Mouse (Mus musculus): ENCODE data around the gene Gm37240. TPM values are rescaled to one million over a fixed set of nuclear protein-coding genes. Genes with fewer than 3 reads are reported as not detected.

Gm37240 gene
- total RNA-seq, 4 experiments from 2014 or later: 1.8 to 2.0 TPM; not detected in 2

DNA sequence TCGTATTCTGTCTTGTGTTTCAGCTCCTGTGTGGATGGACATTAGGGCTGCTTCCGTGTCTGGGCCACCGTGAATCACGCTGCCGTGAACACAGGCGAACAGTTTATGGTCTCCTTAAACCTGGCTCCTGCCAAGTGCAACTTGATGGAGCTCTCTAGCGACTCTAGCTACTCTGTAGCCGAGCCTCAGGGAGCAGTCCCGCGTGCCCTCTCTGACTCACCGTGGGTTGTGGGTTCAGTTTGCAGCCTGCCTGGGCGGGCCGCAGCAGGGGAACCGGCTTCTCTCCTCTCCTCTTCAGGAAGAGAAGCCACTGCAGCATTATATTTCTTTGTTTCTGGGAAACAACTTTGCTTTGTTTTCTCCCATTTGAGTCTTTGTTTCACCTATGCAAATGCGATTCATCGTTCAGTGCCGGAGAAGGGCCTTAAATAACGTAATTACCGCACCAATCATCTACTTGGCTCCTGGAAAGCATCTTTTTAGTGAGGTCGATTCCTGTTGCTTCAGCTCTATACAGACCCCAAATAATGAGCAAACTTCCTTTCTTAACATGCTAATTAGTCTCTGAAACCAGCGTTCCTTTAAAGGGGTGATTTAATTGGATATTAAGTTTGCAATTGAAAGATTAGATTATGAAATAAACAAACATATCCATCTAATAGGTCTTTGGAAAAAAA is 806.3 kb downstream of the Gm37240 start:
- DNase-seq (ENCODE audit: low spot score in 2 of 2): no peak

DNA sequence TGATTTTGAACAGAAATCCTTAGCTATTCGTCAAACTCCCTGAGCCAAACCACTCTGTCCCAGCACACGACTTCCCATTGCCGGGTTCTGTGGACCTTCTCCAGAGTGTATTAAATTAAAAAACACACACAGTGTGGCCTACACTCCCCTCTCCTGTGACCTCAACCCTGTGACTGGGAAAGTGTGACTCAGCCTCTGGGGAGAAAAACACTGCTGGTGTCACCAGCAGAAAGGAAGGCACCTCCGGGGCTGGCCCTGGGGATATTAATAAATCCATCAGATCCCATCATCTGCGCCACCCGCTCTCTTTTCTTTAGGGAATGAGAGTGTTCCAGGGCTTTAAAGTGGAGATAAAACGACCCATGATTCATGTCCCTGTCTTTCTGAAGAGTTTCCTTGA is 823.2 kb downstream of the Gm37240 start:
- DNase-seq (ENCODE audit: low spot score in 2 of 2): no peak

DNA sequence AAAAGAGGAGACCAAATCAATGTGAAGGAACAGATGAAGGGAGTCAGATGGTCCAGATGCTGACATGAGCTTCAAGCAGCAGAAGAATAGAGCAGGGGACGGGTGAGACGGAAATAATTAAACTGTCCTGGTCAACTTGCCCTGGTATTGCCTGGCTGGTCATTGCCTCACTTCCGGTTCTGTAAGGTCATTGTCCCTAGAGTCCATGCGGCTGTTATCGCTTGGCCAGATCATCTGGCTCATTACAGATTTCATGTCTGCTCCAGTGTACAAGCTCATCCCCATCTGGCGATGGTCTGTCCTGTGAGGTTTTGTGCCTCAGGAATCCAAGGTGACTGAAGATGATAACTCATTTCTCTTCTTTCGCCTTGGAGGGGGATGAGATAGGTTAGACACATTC is 827.2 kb downstream of the Gm37240 start:
- no peak for DNase-seq (ENCODE audit: low spot score in 2 of 2)

DNA sequence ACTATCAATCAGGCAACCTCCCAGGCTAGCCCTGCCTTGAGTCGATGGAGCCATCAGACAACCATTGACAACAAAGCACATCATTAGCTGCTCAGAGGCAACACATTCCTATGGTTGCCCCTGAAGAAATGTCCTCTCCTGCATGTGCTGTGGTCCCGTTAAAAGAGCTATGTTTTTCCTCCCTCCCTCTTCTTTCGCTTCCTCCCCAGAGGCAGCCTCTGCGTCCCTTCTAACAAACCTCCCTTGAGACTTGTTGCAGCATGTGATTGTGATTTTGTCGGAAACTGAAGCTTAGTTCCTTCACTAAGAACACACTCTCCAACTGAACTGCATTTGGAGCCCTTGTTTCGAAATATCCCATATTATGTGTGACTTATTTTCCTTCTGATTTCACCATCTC is 830.1 kb downstream of the Gm37240 start:
- no peak for DNase-seq (ENCODE audit: low spot score in 2 of 2)

DNA sequence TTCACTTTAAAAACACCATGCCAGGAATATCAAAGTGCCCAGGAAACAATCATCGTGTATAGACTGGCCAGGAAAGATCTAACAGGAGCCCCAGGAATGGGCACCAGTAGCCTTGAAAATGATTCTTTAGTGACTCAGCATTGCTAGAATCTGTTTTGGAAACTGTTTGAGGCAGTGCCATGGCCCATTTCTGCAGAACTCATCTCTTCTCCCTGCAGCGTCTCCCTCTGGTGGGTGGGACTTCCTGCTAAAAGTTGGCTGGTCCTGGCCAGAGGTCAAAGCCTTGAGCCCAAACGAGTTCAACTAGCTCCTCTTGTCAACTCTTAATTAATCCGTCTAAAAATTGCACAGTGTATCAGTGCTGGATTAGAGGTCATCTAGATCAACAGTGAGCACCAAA is 833.8 kb downstream of the Gm37240 start:
- no peak for DNase-seq (ENCODE audit: low spot score in 2 of 2)

DNA sequence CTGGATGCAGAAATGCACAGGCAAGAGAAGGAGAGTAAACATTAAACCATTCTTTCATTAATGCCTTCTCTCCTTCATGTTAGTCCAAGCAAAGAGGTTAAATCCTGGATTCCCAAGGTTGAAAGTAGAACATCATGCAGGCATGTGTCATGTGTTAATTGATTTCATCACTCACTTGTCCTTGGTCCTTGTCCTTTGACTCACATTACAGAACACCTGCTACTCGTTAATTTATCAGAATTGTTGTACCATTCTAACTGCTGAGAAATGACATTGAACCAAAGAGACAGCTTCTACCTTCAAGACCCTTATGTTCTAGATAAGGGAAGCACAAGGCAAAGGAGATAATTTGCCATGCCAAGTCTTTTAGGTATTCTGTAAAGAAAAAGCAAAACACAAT is 835.1 kb downstream of the Gm37240 start:
- DNase-seq (ENCODE audit: low spot score in 2 of 2): no peak

DNA sequence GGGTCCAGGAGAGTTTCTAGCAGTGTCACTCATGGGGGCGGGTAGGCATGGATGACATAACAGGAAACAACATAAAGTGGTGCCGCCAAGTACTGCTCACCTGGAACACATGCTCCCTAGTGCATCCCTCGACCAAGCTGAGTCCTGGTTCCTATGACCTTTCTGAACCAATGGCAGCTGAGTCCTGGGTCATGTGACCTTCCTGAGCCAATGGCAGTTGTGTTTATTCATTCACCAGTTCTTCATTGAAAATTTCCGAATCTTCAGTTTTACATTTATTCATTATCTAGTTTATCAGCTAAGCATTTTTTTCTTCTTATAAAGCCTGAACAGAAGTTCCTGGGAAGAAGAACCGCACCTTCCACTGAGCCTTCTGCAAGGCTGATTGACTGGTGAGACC is 838.7 kb downstream of the Gm37240 start:
- no peak for DNase-seq (ENCODE audit: low spot score in 2 of 2)

DNA sequence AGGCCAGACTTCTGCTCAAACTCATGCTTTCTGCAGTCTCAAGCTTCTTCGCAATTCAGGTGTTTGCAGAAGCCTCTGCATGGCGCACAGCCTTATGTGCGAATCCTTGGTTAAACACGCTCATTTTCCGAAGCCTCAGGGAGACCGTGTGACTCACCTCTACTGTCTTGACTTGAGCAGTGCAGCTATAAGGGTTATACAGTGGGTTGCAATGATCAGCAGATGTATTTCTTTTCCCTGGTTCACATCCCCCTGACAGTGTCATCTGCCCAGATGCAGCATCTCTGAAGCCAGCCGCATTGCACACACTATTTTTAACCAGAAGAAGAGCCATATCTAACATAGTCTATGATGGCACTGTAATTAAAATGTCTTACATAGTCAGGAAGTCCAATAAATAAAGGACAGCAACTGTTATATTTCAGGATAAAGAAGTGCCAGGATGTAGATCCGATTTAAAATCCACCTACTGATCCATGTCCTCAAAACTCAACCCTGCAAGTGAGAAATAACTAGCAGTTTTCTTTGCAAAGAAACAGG is 843.6 kb downstream of the Gm37240 start:
- no peak for DNase-seq (ENCODE audit: low spot score in 2 of 2)

DNA sequence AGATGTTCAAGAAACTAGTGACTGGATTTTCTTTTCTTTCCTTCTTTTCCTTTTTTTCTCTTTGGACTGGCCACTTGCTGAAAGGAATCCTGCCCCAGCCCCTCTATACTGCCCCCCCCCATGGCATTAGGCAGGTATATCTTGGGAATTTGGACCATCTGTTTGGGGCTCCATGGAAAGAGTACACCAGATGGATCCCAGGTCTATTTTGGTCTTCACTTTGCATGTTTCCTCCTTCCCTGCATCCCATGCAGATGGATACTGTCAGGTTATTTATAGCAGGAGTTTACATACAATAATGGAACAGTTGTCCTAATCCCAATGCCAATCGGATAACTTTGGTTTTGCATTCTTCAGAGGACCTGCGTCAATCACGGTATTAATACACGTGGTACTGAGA is 845.2 kb downstream of the Gm37240 start:
- DNase-seq (ENCODE audit: low spot score in 2 of 2): no peak

DNA sequence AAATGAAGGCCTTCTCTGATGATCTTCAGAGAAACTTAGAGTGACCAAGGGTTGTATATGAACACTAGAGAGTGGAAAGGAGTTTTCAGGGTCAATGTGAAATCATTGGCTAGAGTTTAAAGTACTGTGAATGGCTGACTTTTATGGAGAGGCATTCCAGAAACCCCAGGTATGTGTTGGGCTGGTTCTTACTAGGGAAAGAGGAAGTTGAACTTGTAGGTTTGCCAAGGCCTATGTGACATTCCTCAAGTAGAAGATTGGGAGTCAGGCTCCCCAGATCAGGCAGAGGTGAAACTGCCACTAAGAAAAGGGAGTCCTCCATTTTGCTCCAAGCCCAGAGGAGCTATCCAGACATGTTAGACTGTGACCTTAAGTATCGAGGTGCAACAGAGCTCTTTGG is 858.2 kb downstream of the Gm37240 start:
- no peak for DNase-seq (ENCODE audit: low spot score in 2 of 2)

DNA sequence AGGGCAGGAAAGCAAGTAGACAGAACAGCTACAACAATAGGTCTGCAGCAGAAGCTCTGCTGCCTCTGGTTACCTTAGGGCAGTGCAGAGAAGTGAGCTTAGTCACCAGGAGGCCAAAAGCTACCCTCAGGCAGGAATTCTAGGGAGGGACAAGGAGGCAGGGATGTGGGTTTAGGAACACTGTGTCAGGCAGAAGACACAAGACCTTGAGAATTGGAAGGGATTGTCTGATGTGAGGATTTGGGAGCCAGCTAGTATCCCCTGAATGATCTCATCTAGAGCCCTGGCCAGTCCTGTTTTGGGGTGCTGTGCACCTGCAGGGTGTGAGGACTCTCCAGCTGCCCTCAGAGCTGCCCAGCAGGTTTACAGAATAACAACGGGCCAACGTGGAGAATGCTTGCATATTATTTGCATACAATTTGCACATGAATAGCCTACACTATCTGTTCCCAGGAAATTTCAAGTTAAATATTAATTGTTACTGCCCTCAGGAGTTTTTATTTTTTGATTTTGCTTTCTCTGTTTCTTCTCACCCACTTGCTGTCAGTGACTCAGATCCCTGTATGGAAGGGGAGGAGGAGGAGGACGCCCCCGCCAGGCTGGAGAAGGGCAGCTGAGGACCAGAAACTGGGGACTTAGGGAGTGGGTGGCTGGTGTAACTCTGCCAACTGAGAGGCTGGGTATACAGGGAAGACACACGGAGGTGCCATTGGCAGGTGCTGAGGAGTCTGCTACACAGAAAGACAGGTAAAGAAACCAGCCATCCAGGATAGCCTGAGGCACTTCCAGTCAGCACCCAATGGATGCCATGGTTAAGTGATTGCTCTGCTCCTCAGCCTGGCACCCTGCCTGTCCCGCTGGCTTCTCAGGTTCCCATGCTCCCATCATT is 862.3 kb downstream of the Gm37240 start:
- peak; percentile 58 to 69 for DNase-seq (ENCODE audit: low spot score in 2 of 2)

DNA sequence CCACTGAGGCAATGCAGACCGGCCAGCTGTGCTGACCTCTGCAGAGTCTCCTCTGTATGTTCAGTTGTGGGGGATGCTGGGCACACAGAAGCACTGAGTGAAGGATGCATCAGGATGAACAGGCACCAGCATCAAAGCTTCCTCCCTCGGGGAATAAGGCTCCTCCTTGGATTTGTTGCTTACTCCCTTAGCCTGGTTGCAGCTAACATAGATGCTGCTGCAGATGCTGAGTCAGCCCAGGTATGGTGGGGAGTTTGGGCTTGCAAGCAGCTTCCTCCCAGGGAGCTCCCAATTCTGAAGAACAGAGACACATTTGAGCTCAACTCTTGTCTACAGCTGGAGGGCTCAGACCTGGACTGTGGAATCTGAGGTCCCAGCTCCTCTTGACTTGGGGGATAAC is 863.1 kb downstream of the Gm37240 start:
- DNase-seq (ENCODE audit: low spot score in 2 of 2): no peak

DNA sequence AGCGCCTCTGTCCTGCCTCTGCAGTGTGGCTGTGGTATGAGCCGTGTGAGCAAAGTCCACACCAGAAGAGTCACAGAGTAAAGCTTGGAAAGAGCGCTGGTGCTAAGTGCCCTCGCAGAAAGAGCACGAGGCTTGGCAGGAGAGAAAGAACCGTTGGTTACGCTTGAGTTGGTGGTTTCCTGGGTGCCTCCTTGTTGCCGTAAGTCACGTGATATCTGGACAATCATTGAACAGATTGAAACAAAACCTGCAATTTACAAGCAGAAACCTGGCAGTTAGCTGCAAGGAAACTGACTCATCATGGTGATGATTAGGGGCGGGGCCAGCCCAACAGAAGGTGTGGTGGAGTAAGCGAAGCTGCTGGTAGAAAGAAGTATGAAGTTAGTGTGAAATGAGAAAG is 864.5 kb downstream of the Gm37240 start:
- DNase-seq (ENCODE audit: low spot score in 2 of 2): no peak

DNA sequence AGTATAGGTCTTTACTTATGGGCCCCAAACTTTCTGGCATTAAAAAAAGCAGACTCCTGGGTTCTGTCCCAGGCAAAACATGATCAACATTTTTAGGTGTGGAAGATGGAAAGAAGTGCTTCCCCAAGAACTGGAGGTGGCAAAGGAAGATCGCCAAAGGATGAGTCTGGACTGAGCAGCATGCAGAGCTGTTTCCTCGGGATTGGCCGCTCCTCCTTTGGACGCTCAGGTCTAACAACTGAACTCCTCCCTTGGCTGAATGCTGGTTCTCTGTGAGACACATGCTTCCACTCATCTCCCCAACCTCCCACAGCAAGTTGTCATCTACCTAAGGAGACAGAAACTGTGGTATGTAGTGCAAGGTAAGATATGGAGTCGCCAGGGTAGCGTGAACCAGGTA is 865.5 kb downstream of the Gm37240 start:
- no peak for DNase-seq (ENCODE audit: low spot score in 2 of 2)

DNA sequence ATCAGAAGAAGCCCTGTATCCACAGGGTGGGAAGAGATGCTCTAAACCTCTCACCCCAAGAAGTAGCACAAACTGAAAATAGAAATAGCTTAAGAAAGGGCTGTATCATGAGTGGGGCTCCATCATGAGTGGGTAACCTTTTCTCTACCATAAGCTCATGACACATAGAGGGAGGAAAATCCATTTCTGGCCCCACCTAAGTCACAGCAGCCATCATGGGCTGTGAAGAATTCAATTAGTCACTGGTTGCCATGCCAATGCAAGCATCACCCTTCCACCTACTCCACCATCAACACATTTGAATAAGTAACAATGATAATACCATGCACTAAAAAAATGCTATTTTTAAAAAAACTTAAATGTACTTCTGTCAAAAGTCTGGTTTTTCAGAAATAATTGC is 867.2 kb downstream of the Gm37240 start:
- peak; percentile 39 to 56 for DNase-seq (ENCODE audit: low spot score in 2 of 2)

DNA sequence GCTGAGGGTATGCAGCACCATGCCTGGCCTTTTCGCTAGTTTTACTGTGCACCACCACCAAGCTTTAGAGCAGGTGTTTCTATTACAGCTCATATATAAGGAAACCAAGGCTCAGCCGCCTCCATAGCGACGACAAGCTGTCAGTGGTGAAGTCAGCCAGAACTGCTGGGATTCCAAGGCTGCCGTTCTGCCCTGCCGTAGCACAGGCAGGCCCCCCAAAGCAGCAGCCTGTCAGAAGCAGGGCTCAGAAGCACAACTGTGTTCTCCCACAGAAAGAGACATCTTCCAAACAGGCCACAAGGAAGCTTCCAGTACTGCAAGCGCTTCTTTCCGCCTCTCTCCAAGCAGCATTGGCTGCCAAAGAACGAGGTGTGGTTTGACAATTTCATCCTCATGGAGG is 871.7 kb downstream of the Gm37240 start:
- DNase-seq (ENCODE audit: low spot score in 2 of 2): peak; percentile 77 to 79

DNA sequence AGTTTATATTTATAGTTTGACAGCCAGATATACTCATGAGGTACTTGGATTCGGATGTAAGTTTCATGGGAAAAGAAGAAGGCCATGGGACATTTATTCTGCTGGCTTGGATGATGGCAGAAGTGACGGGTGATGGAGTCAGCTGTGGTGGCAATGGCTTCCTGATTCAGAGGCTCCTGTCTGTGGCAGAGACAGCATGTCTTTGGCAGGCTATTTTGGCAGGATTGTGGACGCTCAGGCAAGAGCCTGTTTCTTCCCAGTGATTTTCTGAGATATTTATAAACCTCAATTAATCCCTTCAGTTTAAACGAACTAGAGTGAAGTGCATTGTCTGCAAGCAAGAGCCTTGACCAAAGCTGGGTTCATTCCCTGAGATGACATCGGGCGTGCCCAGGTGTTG is 874.4 kb downstream of the Gm37240 start:
- no peak for DNase-seq (ENCODE audit: low spot score in 2 of 2)

DNA sequence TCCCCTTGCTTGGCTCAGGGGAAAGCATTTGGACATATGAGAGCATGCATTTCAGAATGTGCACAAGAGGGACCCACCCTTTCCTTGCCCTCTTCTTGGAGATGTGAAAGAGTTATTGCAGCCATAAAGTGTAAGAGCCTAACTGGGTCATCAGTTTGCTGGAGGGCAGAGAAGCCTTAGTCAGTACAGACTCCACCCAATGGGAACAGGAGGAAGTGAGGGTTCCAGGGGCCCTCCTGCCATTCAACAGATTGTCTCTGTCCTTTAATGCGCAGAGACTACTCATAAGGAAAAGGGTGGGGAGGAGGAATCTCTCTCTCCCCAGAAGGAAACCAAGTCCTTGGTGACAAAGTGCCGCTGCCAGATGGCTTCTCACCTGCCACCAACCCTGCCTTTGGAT is 882.1 kb downstream of the Gm37240 start:
- no peak for DNase-seq (ENCODE audit: low spot score in 2 of 2)

DNA sequence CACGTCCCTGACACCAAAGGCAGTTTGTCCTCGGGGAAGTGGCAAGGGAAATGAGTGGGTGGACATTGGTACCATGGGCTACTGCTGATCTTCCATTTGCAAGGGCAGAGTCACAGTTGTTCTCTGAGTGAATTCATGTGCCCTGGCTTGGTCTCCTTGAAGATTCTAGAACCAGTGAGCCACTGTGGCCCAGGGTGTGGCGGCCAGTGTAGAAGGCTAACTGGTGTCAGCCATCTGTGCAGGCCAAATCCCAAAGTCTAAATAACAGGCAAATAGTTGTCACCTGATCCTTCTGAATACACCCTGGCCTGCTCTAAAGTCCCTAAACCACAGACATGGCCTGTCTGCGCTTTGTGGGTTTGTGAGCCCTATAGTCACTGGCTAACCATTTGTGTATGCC is 898.4 kb downstream of the Gm37240 start:
- DNase-seq (ENCODE audit: low spot score in 2 of 2): no peak

DNA sequence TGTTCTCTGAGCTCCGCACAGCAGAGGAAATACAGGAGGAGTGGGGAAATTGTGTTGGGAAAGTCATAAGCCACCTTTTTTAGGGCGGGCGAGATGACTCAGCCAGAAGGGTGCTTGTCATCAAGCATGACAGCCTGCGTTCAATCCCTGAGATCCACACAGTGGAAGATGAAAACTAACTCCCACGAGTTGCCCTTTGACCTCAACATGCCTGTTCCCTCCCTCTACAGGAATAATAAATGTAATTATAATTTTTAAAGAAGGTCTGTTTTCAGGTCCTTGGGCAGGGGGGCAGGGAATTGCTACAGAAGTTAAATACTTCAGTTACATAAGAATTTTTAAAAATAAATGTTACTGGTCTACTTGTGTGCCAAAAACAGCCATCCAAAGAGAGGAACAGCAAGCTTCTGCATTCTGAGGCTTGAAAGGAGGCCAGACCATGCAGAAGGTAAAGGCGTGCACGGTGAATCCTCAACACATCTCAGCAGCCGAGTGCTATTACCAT is 902.1 kb downstream of the Gm37240 start:
- DNase-seq (ENCODE audit: low spot score in 2 of 2): peak; percentile 61 to 65

DNA sequence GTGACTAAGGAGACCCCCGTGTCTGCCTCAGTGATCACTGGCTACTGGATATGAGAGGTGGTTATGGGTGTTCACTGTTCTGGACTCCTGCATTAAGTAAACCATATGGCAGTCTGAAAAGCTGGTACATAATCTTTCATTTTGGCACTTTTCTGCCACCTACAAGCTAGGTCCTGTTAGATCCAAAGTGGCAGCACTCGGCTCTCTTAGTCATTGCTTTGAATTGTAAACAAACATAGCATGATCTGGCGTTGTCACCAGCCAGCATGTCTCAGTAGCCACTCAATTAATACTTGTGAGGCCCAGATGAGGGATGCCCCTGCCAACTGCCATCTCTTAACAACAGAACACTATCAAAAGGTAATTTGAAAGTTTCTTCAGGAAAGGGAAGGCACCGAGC is 904.6 kb downstream of the Gm37240 start:
- no peak for DNase-seq (ENCODE audit: low spot score in 2 of 2)

DNA sequence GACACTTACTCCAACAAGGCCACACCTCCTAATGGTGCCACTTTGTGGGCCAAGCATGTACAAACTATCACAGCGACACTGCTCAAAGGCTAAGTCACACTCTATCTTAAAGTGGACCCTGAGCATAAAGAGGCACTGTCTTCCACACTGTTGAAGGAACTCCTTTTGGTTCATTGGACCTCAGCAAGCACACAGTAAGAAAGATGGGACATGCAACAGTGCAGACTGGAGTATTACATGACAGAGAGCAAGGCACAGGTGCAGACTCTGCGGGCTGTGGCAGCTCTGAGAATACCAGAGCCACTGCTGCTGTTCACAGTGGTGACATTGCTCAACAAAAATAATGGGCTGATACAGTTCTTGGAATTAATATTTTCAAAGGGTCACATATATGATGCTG is 907.2 kb downstream of the Gm37240 start:
- no peak for DNase-seq (ENCODE audit: low spot score in 2 of 2)

DNA sequence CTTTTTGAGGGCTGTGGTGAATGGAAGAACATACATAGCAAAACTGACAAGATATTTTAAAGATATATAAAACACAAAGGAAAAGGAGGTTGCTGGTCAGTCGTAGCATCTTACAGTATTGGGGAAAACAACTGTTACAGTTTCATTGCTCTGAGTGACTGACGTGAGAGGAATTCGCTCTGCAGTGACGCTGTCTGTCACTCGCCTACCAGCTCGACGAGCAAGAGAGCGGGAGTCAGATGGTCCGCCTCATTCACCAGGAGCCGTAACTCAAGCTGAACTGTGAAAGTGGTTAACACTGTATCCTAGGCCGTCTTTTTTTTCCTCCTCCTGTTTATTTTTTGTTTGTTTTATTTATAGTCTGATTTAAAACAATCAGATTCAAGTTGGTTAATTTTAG is 908.6 kb downstream of the Gm37240 start:
- DNase-seq (ENCODE audit: low spot score in 2 of 2): no peak
